In genomic region chr9:116083726-116084323, GRCm38 (mm10) we compare ENCODE assay signal across 15 mouse cellular contexts.
DNase-seq lines count a peak whose midpoint lies in the region; ATAC-seq and TF ChIP-seq lines count a peak whose summit lies in the region.
"Had no signal": no experiment of that assay in that cellular context is flagged by ENCODE, and none has a peak within 500 bp of the region (broad histone marks: within the 10 kb centered on the region; RNA-seq: fewer than 3 reads in every experiment).

No protein-coding gene starts in this region.

- no peak for TF ChIP-seq POLR2A in lung, adult 2 months (IDR thresholded peaks at IDR 0.05; ENCODE audit: borderline replicate concordance, extremely low read depth, low read depth, low read length)
- no peak for TF ChIP-seq POLR2A in small intestine, adult 2 months (IDR thresholded peaks at IDR 0.05; ENCODE audit: low read depth, low read length)

- H3K36me3 ChIP-seq in small intestine, adult 2 months (ENCODE audit: control insufficient read depth, insufficient read depth, low read length): 0 out of 2 replicates have a peak, but pooled peaks cover 4% of the 10 kb centered on the region
- H3K36me3 ChIP-seq: forebrain, embryonic 12.5 days; intestine, embryonic 15.5 days had no signal

- H3K27me3 ChIP-seq in small intestine, adult 2 months (ENCODE audit: control insufficient read depth, insufficient read depth, low read length): no peaks in the 10 kb centered on the region
- H3K27me3 ChIP-seq: forebrain, embryonic 12.5 days; intestine, embryonic 15.5 days; megakaryocyte, embryonic 14.5 days had no signal

- peak; percentile 35 to 70 for ATAC-seq in hematopoietic stem cell, adult 5-6 weeks (replicated peaks in 1 of 2; ENCODE audit: insufficient read depth in 1 of 2, low FRiP score in 2 of 2, low TSS enrichment in 1 of 2, low read depth in 1 of 2, poor library complexity in 2 of 2, severe bottlenecking in 2 of 2)
- ATAC-seq: intestine, embryonic 15.5 days had no signal

- 50% methylated on average over 8 of the region's 8 CpGs for WGBS in lung, adult 2 months
- 66% methylated on average over 8 of the region's 8 CpGs for WGBS in small intestine, adult 2 months

- peak; percentile 25 to 42 for DNase-seq in adrenal gland, postnatal 36 days
- no peak for DNase-seq in adrenal gland, postnatal 25 days
- DNase-seq in lung, adult 18-20 months: peak; percentile 32 to 33
- DNase-seq in lung, adult 2 months: no peak
- no peak for DNase-seq in thymus, postnatal 10 days (ENCODE audit: low spot score in 2 of 2)
- no peak for DNase-seq in c-Kit-positive CD71-positive TER-119-positive erythroid progenitor cells, embryonic 14.5 days (ENCODE audit: low spot score)
- DNase-seq: cerebellum, adult 9-10 months; heart, postnatal 14 days; layer of hippocampus, adult 9-11 months had no signal

- H3K4me1 ChIP-seq in lung, adult 2 months (ENCODE audit: control insufficient read depth, insufficient read depth, low read length): peaks cover 8% of the 10 kb centered on the region; the same call in 1 of the 2 replicates
- H3K4me1 ChIP-seq in small intestine, adult 2 months (ENCODE audit: control insufficient read depth, insufficient read depth, insufficient read length, low read length): peaks cover 2% of the 10 kb centered on the region
- H3K4me1 ChIP-seq: forebrain, embryonic 12.5 days; intestine, embryonic 15.5 days; limb, embryonic 10.5 days had no signal

- no peak overlapping the region for H3K4me3 ChIP-seq in lung, adult 2 months (replicated peaks; ENCODE audit: extremely low read depth, low read depth, low read length)
- no peak overlapping the region for H3K4me3 ChIP-seq in small intestine, adult 2 months (ENCODE audit: low read depth, low read length)
- H3K4me3 ChIP-seq: forebrain, embryonic 12.5 days; intestine, embryonic 15.5 days; limb, embryonic 10.5 days; megakaryocyte, embryonic 14.5 days had no signal

- no peak for TF ChIP-seq CTCF in lung, adult 2 months (IDR thresholded peaks at IDR 0.05; ENCODE audit: insufficient read depth, low read length)
- no peak for TF ChIP-seq CTCF in small intestine, adult 2 months (IDR thresholded peaks at IDR 0.05; ENCODE audit: extremely low read depth, insufficient read length, insufficient replicate concordance, low read depth, low read length)

- H3K27ac ChIP-seq in small intestine, adult 2 months (ENCODE audit: insufficient read depth, low read depth, low read length): peak overlapping the region; percentile 54
- H3K27ac ChIP-seq: forebrain, embryonic 12.5 days; intestine, embryonic 15.5 days; limb, embryonic 10.5 days had no signal

Comparison
In these comparisons a context has a peak if more than half of its experiments do, and no peak if none do; other contexts are left out.
1. DNase-seq: peak in adrenal gland, postnatal 36 days (2 of 2) and lung, adult 18-20 months (2 of 2); none in adrenal gland, postnatal 25 days (single experiment), lung, adult 2 months (single experiment), thymus, postnatal 10 days (0 of 2) and c-Kit-positive CD71-positive TER-119-positive erythroid progenitor cells, embryonic 14.5 days (single experiment).